In the genomic region with DNA sequence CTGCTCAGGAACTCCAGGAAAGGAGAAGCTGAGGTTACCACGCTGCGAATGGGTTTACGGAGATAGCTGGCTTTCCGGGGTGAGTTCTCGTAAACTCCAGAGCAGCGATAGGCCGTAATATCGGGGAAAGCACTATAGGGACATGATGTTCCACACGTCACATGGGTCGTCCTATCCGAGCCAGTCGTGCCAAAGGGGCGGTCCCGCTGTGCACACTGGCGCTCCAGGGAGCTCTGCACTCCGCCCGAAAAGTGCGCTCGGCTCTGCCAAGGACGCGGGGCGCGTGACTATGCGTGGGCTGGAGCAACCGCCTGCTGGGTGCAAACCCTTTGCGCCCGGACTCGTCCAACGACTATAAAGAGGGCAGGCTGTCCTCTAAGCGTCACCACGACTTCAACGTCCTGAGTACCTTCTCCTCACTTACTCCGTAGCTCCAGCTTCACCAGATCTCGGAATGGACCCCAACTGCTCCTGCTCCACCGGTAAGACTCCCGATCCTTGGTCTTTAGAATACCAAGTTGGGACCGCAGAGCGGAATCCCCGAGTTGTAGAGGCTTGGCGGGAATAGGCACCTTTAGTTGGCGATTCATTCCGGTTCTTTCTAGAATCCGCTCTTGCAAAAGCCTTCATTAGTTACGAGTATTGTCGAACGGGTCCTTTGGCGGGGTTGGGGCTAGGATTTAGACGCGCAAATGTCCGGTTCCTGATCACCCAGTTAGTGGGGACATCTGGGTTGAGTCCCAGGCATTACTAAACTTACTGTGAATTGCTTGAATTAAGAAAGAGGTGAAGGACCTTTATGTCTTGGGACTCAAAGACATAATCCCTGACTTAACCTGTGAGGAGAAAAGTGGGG, we compare ENCODE assay signal across 8 mouse cellular contexts. TPM values are rescaled to one million over a fixed set of nuclear protein-coding genes. Genes with fewer than 3 reads are reported as not detected.
DNase-seq lines count a peak whose midpoint lies in the region; ATAC-seq lines count a peak whose summit lies in the region.

A gene (plus strand): TSS at position 226 of the 856 bp plus-strand sequence.

- H3K9me3 ChIP-seq in forebrain, embryonic 10.5 days = no peaks in the 10 kb centered on the region
- no peaks in the 10 kb centered on the region for H3K9me3 ChIP-seq in heart, embryonic 14.5 days (ENCODE audit: control insufficient read depth, low read length)
- H3K9me3 ChIP-seq in liver, embryonic 12.5 days (replicated peaks) = no peaks in the 10 kb centered on the region
- no peaks in the 10 kb centered on the region for H3K9me3 ChIP-seq in stomach, embryonic 15.5 days

- H3K36me3 ChIP-seq in forebrain, embryonic 10.5 days (replicated peaks) = no peaks in the 10 kb centered on the region
- no peaks in the 10 kb centered on the region for H3K36me3 ChIP-seq in heart, embryonic 14.5 days (ENCODE audit: control insufficient read depth, insufficient read depth, low read length)
- H3K36me3 ChIP-seq in liver, embryonic 12.5 days = peaks cover 15% of the 10 kb centered on the region
- no peaks in the 10 kb centered on the region for H3K36me3 ChIP-seq in stomach, embryonic 15.5 days

- peak within 1 kb of the TSS; percentile 82 for H3K9ac ChIP-seq in heart, embryonic 14.5 days (ENCODE audit: low read length)
- peak within 1 kb of the TSS; percentile 92 for H3K9ac ChIP-seq in liver, embryonic 12.5 days
- peak within 1 kb of the TSS; percentile 54 for H3K9ac ChIP-seq in stomach, embryonic 15.5 days

- peak; percentile 85 for ATAC-seq in heart, embryonic 14.5 days (ENCODE audit: insufficient number of reproducible peaks, insufficient read depth, low FRiP score, low read depth)
- peak; percentile 90 for ATAC-seq in liver, embryonic 12.5 days
- ATAC-seq in stomach, embryonic 15.5 days (ENCODE audit: insufficient read depth, low FRiP score, low read depth) = peak; percentile 93

- peak within 1 kb of the TSS; percentile 71 for H3K27ac ChIP-seq in forebrain, embryonic 10.5 days
- peak within 1 kb of the TSS; percentile 54 to 83 for H3K27ac ChIP-seq in heart, embryonic 14.5 days (replicated peaks in 1 of 2; ENCODE audit: control insufficient read depth in 1 of 2, insufficient read depth in 1 of 2, low read depth in 2 of 2, low read length in 2 of 2)
- peak within 1 kb of the TSS; percentile 96 for H3K27ac ChIP-seq in liver, embryonic 12.5 days
- H3K27ac ChIP-seq in stomach, embryonic 15.5 days = peak within 1 kb of the TSS; percentile 82

- H3K4me3 ChIP-seq in forebrain, embryonic 10.5 days = peak within 1 kb of the TSS; percentile 52
- peak within 1 kb of the TSS; percentile 55 to 59 for H3K4me3 ChIP-seq in heart, embryonic 14.5 days (ENCODE audit: control insufficient read depth in 1 of 2, insufficient read depth in 1 of 2, low read depth in 1 of 2, low read length in 2 of 2)
- peak within 1 kb of the TSS; percentile 75 for H3K4me3 ChIP-seq in liver, embryonic 12.5 days
- H3K4me3 ChIP-seq in stomach, embryonic 15.5 days (replicated peaks) = peak within 1 kb of the TSS; percentile 49

- peak; percentile 97 for DNase-seq in ES-CJ7 (ENCODE audit: low read depth, low spot score)
- peak; percentile 89 for DNase-seq in c-Kit-positive CD71-negative TER-119-negative erythroid progenitor cells, embryonic 14.5 days (ENCODE audit: low read depth)
- peak; percentile 78 for DNase-seq in forebrain, embryonic 10.5 days (ENCODE audit: extremely low spot score, low spot score)
- DNase-seq in kidney, postnatal 14 days = peak; percentile 93
- peak; percentile 50 for DNase-seq in naive thymus-derived CD4-positive, alpha-beta T cell, adult 2 months (ENCODE audit: low read depth)

- peaks cover 100% of the 10 kb centered on the region for H3K27me3 ChIP-seq in forebrain, embryonic 10.5 days (ENCODE audit: poor library complexity, severe bottlenecking)
- peaks cover 56% of the 10 kb centered on the region for H3K27me3 ChIP-seq in heart, embryonic 14.5 days (ENCODE audit: control insufficient read depth, insufficient read depth, low read length)
- peaks cover 26% of the 10 kb centered on the region for H3K27me3 ChIP-seq in liver, embryonic 12.5 days (replicated peaks)
- peaks cover 24% of the 10 kb centered on the region for H3K27me3 ChIP-seq in stomach, embryonic 15.5 days (replicated peaks)

- peak within 1 kb of the TSS; percentile 84 for H3K4me2 ChIP-seq in heart, embryonic 14.5 days (ENCODE audit: low read length)
- H3K4me2 ChIP-seq in liver, embryonic 12.5 days = peak within 1 kb of the TSS; percentile 90
- H3K4me2 ChIP-seq in stomach, embryonic 15.5 days = peak within 1 kb of the TSS; percentile 82

- peaks cover 48% of the 10 kb centered on the region for H3K4me1 ChIP-seq in forebrain, embryonic 10.5 days
- peaks cover 10 to 18% of the 10 kb centered on the region in 2 experiments for H3K4me1 ChIP-seq in heart, embryonic 14.5 days (ENCODE audit: control insufficient read depth in 2 of 2, insufficient read depth in 2 of 2, low read length in 2 of 2)
- H3K4me1 ChIP-seq in liver, embryonic 12.5 days = peaks cover 73% of the 10 kb centered on the region
- H3K4me1 ChIP-seq in stomach, embryonic 15.5 days = peaks cover 16% of the 10 kb centered on the region; the same call in 1 of the 2 replicates

- under 1% methylated on average over 50 of the region's 50 CpGs for WGBS in forebrain, embryonic 10.5 days
- under 1% methylated on average over 50 of the region's 50 CpGs for WGBS in heart, embryonic 14.5 days
- under 1% methylated on average over 50 of the region's 50 CpGs for WGBS in liver, embryonic 12.5 days (ENCODE audit: insufficient replicate concordance)
- under 1% methylated on average over 50 of the region's 50 CpGs for WGBS in stomach, embryonic 15.5 days

RNA-seq across cellular contexts. Expression of the gene that starts here (rescaled TPM):
- 204 and 219 TPM in 2 replicates for polyA plus RNA-seq in forebrain, embryonic 10.5 days (2016; fragmentation: Nextera tagmentation; extraction: Ambion mirVana)
- polyA plus RNA-seq in heart, embryonic 14.5 days (2014; fragmentation: Nextera tagmentation; extraction: Ambion mirVana) = 438 and 453 TPM in 2 replicates
- polyA plus RNA-seq in liver, embryonic 12.5 days (2016; fragmentation: Nextera tagmentation; extraction: Ambion mirVana) = 3,299 and 3,537 TPM in 2 replicates
- polyA plus RNA-seq in stomach, embryonic 15.5 days (2015; fragmentation: Nextera tagmentation; extraction: Ambion mirVana) = 1,735 and 2,224 TPM in 2 replicates

Comparison
In these comparisons a context has a peak if more than half of its experiments do, and no peak if none do; other contexts are left out.
1. Peak in every context shown above with its lines: DNase-seq, ATAC-seq, H3K4me3 ChIP-seq and H3K27ac ChIP-seq.